Mouse (Mus musculus) central nervous system, embryonic 11.5 days (tissue): ENCODE data around the gene Acsm1. TPM values are rescaled to one million over a fixed set of nuclear protein-coding genes. Genes with fewer than 3 reads are reported as not detected.

Experiments
- polyA plus RNA-seq: library from polyadenylated mRNA; depleted of rRNA; stranded (reverse); fragments of >200 nt; gene quantifications from 2 replicates; pipeline ENCODE4 v1.2.3, GENCODE M21; 2012; rRNA removed

Gene Acsm1
- not detected in 2 replicates for polyA plus RNA-seq

DNA sequence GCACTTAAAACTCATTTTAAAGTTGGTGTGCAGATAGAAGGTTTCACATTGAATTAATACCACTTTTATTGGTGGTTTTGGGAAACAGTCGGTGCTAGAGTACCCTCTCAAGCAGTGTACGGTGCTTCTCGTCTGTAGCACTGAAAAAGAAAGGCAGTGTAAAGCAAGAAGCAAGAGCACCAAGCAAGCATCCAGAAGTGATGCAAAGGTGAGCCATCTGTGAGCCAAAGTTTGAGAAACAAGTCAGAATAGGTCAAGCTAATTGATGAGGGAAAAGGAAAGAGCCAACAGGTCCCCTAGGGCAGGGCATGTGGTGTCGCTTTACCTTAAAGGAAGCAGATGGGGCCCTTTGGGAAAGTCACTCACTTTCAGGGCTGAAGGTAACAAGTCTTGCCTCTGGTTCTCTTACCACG lies at the start of gene Acsm1:
Acsm1 (plus strand) TSS at position 363 of the 413 bp plus-strand sequence.

GRCm38 (mm10) chr7:119689726-119690125 lies 82.9 kb downstream of the Acsm1 start, which contains the start of gene Acsm4:
Gene Acsm4, plus strand, starts transcription at chr7:119690026.

Other genes starting within 250 kb of the Acsm1 start
- gene Gp2, start 147.7 kb upstream of the Acsm1 start, polyA plus RNA-seq: not detected in 2 replicates
- not detected in 2 replicates for gene Umod, start 127.7 kb upstream of the Acsm1 start, polyA plus RNA-seq
- gene Acsm5, start 87.6 kb upstream of the Acsm1 start, polyA plus RNA-seq: not detected in 2 replicates
- 0.12 TPM in 1 of 2 replicates, not detected in the other for gene Pdilt, start 83.5 kb upstream of the Acsm1 start, polyA plus RNA-seq
- not detected in 2 replicates for gene Acsm2, start 52.7 kb upstream of the Acsm1 start, polyA plus RNA-seq
- gene Acsm4, start 83.0 kb downstream of the Acsm1 start, polyA plus RNA-seq: 0.32 TPM in 1 of 2 replicates, not detected in the other
- 47.0 and 53.1 TPM in 2 replicates for gene Thumpd1, start 113.8 kb downstream of the Acsm1 start, polyA plus RNA-seq
- gene Acsm3, start 153.9 kb downstream of the Acsm1 start, polyA plus RNA-seq: 0.11 and 0.22 TPM in 2 replicates
- gene Rexo5, start 187.0 kb downstream of the Acsm1 start, polyA plus RNA-seq: 42.0 and 45.7 TPM in 2 replicates
- gene Eri2, start 187.0 kb downstream of the Acsm1 start, polyA plus RNA-seq: 10.1 and 20.7 TPM in 2 replicates